Mouse (Mus musculus): Measurements from ENCODE around the gene Ublcp1.

Gene Ublcp1

GRCm38 (mm10) chr11:44422337-44423111 is 47.8 kb downstream of the Ublcp1 start:
- no peak for DNase-seq (ENCODE audit: low spot score)

- DNase-seq (ENCODE audit: low spot score): no peak
Measured at GRCm38 (mm10) chr11:44417403-44417802, 52.9 kb downstream of the Ublcp1 start.

GRCm38 (mm10) chr11:44414605-44415004 is 55.7 kb downstream of the Ublcp1 start:
- no peak for DNase-seq (ENCODE audit: low spot score)

- no peak for DNase-seq (ENCODE audit: low spot score)
Measured at GRCm38 (mm10) chr11:44413371-44413770, 56.9 kb downstream of the Ublcp1 start.

- no peak for DNase-seq (ENCODE audit: low spot score)
Measured at GRCm38 (mm10) chr11:44412276-44412675, 58.0 kb downstream of the Ublcp1 start.

GRCm38 (mm10) chr11:44410413-44410812 is 59.9 kb downstream of the Ublcp1 start:
- DNase-seq (ENCODE audit: low spot score): no peak

GRCm38 (mm10) chr11:44408626-44409025 is 61.7 kb downstream of the Ublcp1 start:
- DNase-seq (ENCODE audit: low spot score): no peak

- DNase-seq (ENCODE audit: low spot score): no peak
Measured at GRCm38 (mm10) chr11:44406457-44406856, 63.8 kb downstream of the Ublcp1 start.

- no peak for DNase-seq (ENCODE audit: low spot score)
Measured at GRCm38 (mm10) chr11:44405961-44406360, 64.3 kb downstream of the Ublcp1 start.

GRCm38 (mm10) chr11:44405113-44405512 is 65.2 kb downstream of the Ublcp1 start:
- DNase-seq (ENCODE audit: low spot score): no peak
